Mouse (Mus musculus): ENCODE data around the gene Pik3cd.
"Not testable (repeated sequence)": the region's sequence is repeated elsewhere in the genome, so short reads cannot be mapped to it uniquely, and the experiment has no call there.

Pik3cd gene

GRCm38 (mm10) chr4:149657858-149658416, 44.4 kb downstream of the Pik3cd start:
- no peak for ATAC-seq (ENCODE audit: insufficient number of reproducible peaks, low FRiP score, low TSS enrichment)

DNA sequence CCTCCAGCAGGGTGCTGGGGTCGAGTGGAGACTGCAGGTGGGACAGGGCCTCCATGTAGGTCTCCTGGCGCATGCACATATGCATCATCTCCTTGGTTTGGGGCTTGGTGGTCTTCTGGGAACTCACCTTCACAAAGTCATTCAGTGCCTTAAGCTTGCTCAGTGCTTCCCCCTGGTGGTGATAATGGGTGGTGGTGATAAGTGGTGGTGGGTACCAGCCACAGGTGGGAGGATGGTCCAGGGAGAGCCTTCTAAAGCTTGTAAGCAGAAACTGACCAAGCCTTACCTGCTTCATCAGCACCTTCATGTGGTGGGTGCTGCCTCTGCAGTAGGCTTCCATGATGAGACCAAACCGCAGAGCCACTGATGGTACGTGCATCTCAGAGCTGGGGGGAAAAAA, 48.1 kb downstream of the Pik3cd start:
- ATAC-seq (ENCODE audit: insufficient number of reproducible peaks, low FRiP score, low TSS enrichment) = no peak

DNA sequence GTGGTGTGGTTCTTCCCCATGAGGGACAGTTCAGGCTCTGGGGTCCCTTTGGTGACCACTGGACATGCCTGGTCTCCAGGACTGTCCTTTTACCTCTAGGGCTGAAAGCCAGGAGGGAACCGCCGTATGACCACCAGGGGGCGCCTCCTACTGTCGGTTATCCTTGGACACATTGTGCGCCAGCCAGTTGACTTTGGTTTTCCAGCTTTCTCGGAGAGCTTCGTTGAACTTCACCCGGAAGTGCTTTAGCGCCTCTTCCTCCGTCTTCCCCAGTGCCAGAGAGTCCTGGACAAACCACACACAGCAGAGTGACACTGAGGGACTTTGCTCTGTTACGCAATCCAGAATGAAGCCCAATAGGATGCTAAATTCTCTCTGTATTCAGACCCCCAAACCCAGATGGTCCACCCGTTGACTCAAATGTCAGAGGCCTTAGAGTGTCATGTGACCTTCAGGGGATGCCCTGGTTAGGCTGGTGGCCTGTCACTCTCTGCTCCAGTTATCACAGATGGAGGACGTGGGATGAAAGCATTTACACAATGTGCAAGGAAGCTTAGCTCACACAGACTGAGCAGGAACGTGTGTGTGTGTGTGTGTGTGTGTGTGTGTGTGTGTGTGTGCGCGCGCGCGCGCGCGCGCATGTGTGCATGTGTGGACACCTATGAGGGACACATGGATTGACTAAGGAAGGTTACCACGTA, 51.7 kb downstream of the Pik3cd start:
- ATAC-seq (ENCODE audit: insufficient number of reproducible peaks, low FRiP score, low TSS enrichment) = 0 out of 2 replicates have a peak, but pooled peaks have one; percentile 31

GRCm38 (mm10) chr4:149648031-149648805, 54.2 kb downstream of the Pik3cd start:
- no peak for ATAC-seq (ENCODE audit: insufficient number of reproducible peaks, low FRiP score, low TSS enrichment)

- no peak for ATAC-seq (ENCODE audit: insufficient number of reproducible peaks, low FRiP score, low TSS enrichment)
Measured at GRCm38 (mm10) chr4:149645761-149646160, 56.6 kb downstream of the Pik3cd start.

- no peak for ATAC-seq (ENCODE audit: insufficient number of reproducible peaks, low FRiP score, low TSS enrichment)
Measured at GRCm38 (mm10) chr4:149641956-149642355, 60.4 kb downstream of the Pik3cd start.

GRCm38 (mm10) chr4:149641400-149641799, 61.0 kb downstream of the Pik3cd start:
- no peak for ATAC-seq (ENCODE audit: insufficient number of reproducible peaks, low FRiP score, low TSS enrichment)

GRCm38 (mm10) chr4:149640831-149641230, 61.5 kb downstream of the Pik3cd start:
- ATAC-seq (ENCODE audit: insufficient number of reproducible peaks, low FRiP score, low TSS enrichment) = no peak

GRCm38 (mm10) chr4:149637942-149638341, 64.4 kb downstream of the Pik3cd start:
- ATAC-seq (ENCODE audit: insufficient number of reproducible peaks, low FRiP score, low TSS enrichment) = no peak

GRCm38 (mm10) chr4:149635915-149636415, 66.4 kb downstream of the Pik3cd start:
- no peak for ATAC-seq (ENCODE audit: insufficient number of reproducible peaks, low FRiP score, low TSS enrichment)

DNA sequence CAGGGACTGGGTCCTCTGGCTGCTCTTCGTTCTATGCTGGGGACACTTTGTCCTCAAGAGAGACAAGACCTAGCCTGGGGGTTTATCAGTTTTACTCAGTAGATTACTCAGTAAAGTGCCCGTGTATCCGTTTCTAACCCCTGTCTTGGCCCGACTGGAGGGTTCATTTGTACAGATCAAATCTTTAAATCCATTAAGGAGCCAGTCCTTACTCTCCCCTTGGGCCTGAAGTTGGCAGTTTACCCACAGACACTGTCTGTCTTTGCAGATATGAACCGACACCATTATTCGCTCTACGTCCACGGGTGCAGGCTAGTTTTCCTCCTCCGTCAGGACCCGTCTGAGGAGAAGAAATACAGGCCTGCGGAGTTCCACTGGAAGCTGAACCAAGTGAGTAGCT, 67.4 kb downstream of the Pik3cd start:
- ATAC-seq (ENCODE audit: insufficient number of reproducible peaks, low FRiP score, low TSS enrichment) = no peak

DNA sequence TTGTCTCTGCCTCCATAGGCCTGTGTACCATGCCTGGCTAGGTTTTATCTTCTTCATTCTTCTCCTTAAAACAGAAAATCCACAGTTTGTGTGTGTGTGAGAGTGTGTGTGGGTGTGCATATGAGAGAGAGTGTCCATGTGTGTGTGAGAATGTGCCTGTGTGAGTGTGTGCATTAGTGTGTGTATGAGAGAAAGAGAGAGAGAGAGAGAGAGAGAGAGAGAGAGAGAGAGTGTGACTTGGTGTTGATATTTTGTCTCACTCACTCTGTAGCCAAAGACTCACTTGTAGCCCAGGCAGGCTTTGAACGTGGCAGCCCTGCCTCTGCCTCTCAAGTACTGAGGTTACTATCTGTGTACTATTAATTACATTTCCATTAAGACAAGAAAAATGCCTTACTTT, 68.2 kb downstream of the Pik3cd start:
- ATAC-seq (ENCODE audit: insufficient number of reproducible peaks, low FRiP score, low TSS enrichment) = no peak

- no peak for ATAC-seq (ENCODE audit: insufficient number of reproducible peaks, low FRiP score, low TSS enrichment)
Measured at GRCm38 (mm10) chr4:149632670-149633307, 69.6 kb downstream of the Pik3cd start.

GRCm38 (mm10) chr4:149628810-149629209, 73.6 kb downstream of the Pik3cd start:
- ATAC-seq (ENCODE audit: insufficient number of reproducible peaks, low FRiP score, low TSS enrichment) = no peak

GRCm38 (mm10) chr4:149628372-149628771, 74.0 kb downstream of the Pik3cd start:
- peak; percentile 61; the same call in 1 of the 2 replicates for ATAC-seq (ENCODE audit: insufficient number of reproducible peaks, low FRiP score, low TSS enrichment)

DNA sequence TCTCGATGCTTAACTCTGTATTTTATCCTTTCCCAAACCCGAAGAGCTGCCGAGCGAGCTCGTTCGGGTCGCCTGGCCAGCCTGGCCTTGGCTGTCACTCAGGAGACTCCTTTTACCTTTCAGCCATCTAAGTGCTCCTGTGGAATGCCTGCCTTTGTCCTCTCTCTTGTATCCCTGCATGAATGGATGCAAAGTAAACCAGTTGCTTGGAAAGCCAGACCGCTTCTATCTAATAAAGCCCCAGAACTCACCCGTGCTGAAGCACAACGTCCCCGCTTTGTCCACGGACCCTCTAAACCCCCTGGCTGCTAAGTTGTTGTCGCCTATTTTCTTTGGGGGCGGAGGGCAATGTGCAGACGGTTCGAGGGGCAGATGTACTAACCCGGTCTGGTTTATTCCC, 75.6 kb downstream of the Pik3cd start:
- ATAC-seq (ENCODE audit: insufficient number of reproducible peaks, low FRiP score, low TSS enrichment) = no peak

- ATAC-seq (ENCODE audit: insufficient number of reproducible peaks, low FRiP score, low TSS enrichment) = no peak
Measured at GRCm38 (mm10) chr4:149623711-149624110, 78.7 kb downstream of the Pik3cd start.

DNA sequence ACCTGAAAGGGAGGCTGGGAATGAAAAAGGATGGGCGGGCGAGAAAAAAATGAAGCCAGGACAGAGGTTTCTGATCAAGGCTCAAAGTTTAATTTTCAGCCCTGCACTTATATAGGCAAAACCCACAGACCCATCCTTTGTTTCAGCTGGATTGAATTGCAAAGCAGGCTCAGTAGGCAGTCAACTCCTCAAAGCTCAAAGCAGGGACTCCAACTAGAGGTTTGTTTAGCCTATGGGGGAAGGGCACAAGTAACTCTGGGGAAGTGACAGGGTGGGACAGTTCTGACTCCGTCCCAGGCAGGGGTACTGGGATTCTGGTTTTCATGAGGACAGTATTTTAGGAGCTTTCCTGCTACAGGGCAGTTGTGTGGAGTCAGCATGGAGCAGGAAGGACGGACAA, 81.1 kb downstream of the Pik3cd start:
- ATAC-seq (ENCODE audit: insufficient number of reproducible peaks, low FRiP score, low TSS enrichment) = no peak

DNA sequence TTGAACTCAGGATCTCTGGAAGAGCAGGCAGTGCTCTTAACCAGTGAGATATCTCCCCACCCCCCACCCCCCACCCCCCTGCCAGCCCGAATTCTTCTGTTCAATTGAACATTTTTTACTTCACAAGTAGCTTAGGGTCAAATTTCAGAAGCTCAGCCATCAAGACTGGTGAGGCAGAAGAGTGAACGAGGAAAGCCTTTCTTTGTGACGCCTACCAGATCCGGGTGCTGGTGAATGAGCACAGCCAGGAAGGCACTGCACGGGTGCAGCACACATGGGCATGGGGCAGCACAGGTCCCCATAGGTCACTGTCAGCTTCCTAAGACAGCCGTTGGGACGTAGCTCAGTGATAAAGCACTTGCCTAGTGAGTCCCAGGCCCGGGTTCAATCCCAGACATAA, 82.4 kb downstream of the Pik3cd start:
- ATAC-seq (ENCODE audit: insufficient number of reproducible peaks, low FRiP score, low TSS enrichment) = no peak

DNA sequence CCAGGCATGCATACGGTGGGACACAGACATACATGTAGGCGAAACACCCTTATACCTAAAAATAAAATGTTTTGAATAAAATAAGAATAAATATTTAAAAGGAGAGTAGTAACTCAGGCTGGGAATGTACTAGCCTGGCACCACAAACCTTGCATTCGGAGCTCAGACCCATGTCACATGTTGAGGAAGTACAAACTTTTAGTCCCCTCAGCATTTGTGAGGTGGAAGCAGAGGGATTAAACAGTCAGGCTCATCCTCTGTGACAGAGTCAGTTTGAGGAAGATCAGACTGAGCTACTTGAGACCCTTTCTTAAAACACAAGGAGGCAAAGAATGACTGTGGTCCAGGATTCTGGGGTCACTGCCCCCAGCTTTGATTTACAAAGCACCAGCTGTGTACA, 85.4 kb downstream of the Pik3cd start:
- not testable (repeated sequence) for ATAC-seq (ENCODE audit: insufficient number of reproducible peaks, low FRiP score, low TSS enrichment)

DNA sequence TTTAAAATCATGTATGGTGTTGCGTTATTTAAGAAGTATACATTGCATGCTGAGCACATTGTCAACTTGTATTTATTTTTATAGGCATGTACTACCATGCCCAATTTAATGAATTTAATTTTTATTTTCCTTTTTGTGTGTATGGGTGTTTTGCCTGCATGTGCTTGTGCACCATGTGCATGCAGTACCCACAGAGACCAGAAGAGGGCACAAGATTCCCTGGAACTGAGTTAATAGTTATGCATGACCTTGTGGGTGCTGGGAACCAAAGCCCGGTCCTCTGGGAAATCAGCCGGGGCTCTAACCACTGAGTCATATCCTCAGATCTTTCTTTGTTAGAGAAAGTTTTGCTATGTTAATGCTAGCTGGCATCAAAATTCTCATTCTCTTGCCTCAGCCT, 87.5 kb downstream of the Pik3cd start:
- ATAC-seq (ENCODE audit: insufficient number of reproducible peaks, low FRiP score, low TSS enrichment) = no peak
